Mouse (Mus musculus) G1E (cell line): ENCODE results near the gene Slc35f1. TPM values are rescaled to one million over a fixed set of nuclear protein-coding genes. Genes with fewer than 3 reads are reported as not detected.
"Not testable (repeated sequence)": the region's sequence is repeated elsewhere in the genome, so short reads cannot be mapped to it uniquely, and the experiment has no call there.

Experiments used
- ATAC-seq: 2 replicates; pipeline ENCODE4 v1.8.0; 2016; ENCODE audit warnings: mild to moderate bottlenecking; ENCODE audit not compliant: insufficient number of reproducible peaks, poor library complexity, low FRiP score, severe bottlenecking; ENCODE audit errors: extremely low read depth
- DNase-seq: peaks from one replicate; pipeline ENCODE4 v3.0.0; 2012; ENCODE audit warnings: low spot score
- H3K27me3 ChIP-seq: 2 replicates; pipeline ENCODE4 v1.6.1; 2012; ENCODE audit warnings: mild to moderate bottlenecking, low read length, inconsistent platforms; ENCODE audit not compliant: insufficient read depth
- H3K36me3 ChIP-seq: replicated peaks from 2 replicates; pipeline ENCODE3; 2012; ENCODE audit warnings: mild to moderate bottlenecking, inconsistent platforms
- H3K4me1 ChIP-seq: 2 replicates; pipeline ENCODE4 v1.6.1; 2012; ENCODE audit warnings: low read depth, low read length, inconsistent platforms, mixed read lengths; ENCODE audit not compliant: insufficient read depth
- H3K4me3 ChIP-seq: 2 replicates; pipeline ENCODE4 v1.5.1; 2012; ENCODE audit warnings: low read depth, mild to moderate bottlenecking, inconsistent platforms, low read length, moderate library complexity, mixed read lengths
- H3K9me3 ChIP-seq: replicated peaks from 2 replicates; pipeline ENCODE4 v1.6.1; 2012; ENCODE audit warnings: inconsistent platforms
- CTCF ChIP-seq: IDR thresholded peaks from 2 replicates; pipeline ENCODE4 v1.5.1; 2012; ENCODE audit warnings: low read depth, low read length, inconsistent platforms, mixed read lengths
- GATA1 ChIP-seq: IDR thresholded peaks from 2 replicates; pipeline ENCODE4 v1.6.1; 2012; ENCODE audit warnings: borderline replicate concordance, low read length, inconsistent platforms, mixed read lengths
- GATA2 ChIP-seq: IDR thresholded peaks from 2 replicates; pipeline ENCODE4 v1.6.1; 2012; ENCODE audit warnings: low read depth, low read length, inconsistent platforms, borderline replicate concordance
- POLR2AphosphoS5 ChIP-seq: IDR thresholded peaks from 2 replicates; pipeline ENCODE4 v1.6.1; 2012; ENCODE audit warnings: low read depth, low read length, inconsistent platforms; ENCODE audit not compliant: insufficient replicate concordance
- TAL1 ChIP-seq: conservative IDR thresholded peaks from 2 replicates; pipeline ENCODE4 v1.6.1; 2012; ENCODE audit warnings: low read depth, low read length, inconsistent platforms, mixed read lengths
- polyA plus RNA-seq: library from polyadenylated mRNA; stranded (reverse); fragments of >175 nt; gene quantifications from 2 replicates; pipeline ENCODE4 v1.2.3, GENCODE M21; 2012
- total RNA-seq, 2 experiments: library from RNA; stranded (forward) in 1 of 2; stranded (reverse) in 1 of 2; fragments of 200-1000 nt in 1 of 2; fragments of >200 nt in 1 of 2; fragmentation: Nextera tagmentation in 1 of 2; gene quantifications; 2 replicates each; pipeline ENCODE4 v1.2.3; 2014 to 2017

Slc35f1 gene
- total and polyA plus RNA-seq, 3 experiments, result not detected

GRCm38 (mm10) chr10:52874712-52875111 is 184.4 kb downstream of the Slc35f1 start:
- ATAC-seq (no peak), DNase-seq (no peak)
- H3K4me3 ChIP-seq, result no peak overlapping the region
- no peaks in the 10 kb centered on the region for H3K27me3 ChIP-seq
- no peaks in the 10 kb centered on the region for H3K9me3 ChIP-seq
- TF ChIP-seq GATA1 (no peak), GATA2 (no peak), TAL1 (no peak)
- no peaks in the 10 kb centered on the region for H3K36me3 ChIP-seq
- no peaks in the 10 kb centered on the region for H3K4me1 ChIP-seq

GRCm38 (mm10) chr10:52877263-52878021 is 187.1 kb downstream of the Slc35f1 start:
- DNase-seq (no peak), ATAC-seq (no peak)
- no peaks in the 10 kb centered on the region for H3K27me3 ChIP-seq
- H3K4me1 ChIP-seq, result no peaks in the 10 kb centered on the region
- H3K4me3 ChIP-seq, result no peak overlapping the region
- no peaks in the 10 kb centered on the region for H3K36me3 ChIP-seq
- no peak for TF ChIP-seq GATA2
- no peak for TF ChIP-seq TAL1
- no peak for TF ChIP-seq POLR2AphosphoS5
- TF ChIP-seq CTCF, result no peak
- TF ChIP-seq GATA1, result no peak
- H3K9me3 ChIP-seq, result no peaks in the 10 kb centered on the region

GRCm38 (mm10) chr10:52878093-52878801 is 187.9 kb downstream of the Slc35f1 start:
- no peak for ATAC-seq
- H3K4me3 ChIP-seq, result no peak overlapping the region

GRCm38 (mm10) chr10:52896724-52897123 is 206.4 kb downstream of the Slc35f1 start:
- ATAC-seq, H3K36me3 ChIP-seq, H3K9me3 ChIP-seq, DNase-seq, H3K4me3 ChIP-seq, H3K27me3 ChIP-seq, H3K4me1 ChIP-seq: not testable (repeated sequence)

More at GRCm38 (mm10) chr10:52878093-52878801, 187.9 kb downstream of the Slc35f1 start:
- no peaks in the 10 kb centered on the region for H3K4me1 ChIP-seq
- no peaks in the 10 kb centered on the region for H3K9me3 ChIP-seq
- no peaks in the 10 kb centered on the region for H3K36me3 ChIP-seq
- TF ChIP-seq CTCF, result no peak
- no peak for TF ChIP-seq GATA1
- no peak for TF ChIP-seq TAL1
- H3K27me3 ChIP-seq, result no peaks in the 10 kb centered on the region
- DNase-seq, result no peak

- Histone ChIP-seq H3K4me1 (no peaks in the 10 kb centered on the region), H3K4me3 (no peak overlapping the region), H3K36me3 (no peaks in the 10 kb centered on the region), H3K27me3 (no peaks in the 10 kb centered on the region), H3K9me3 (no peaks in the 10 kb centered on the region)
- DNase-seq (no peak), ATAC-seq (no peak)
- TF ChIP-seq CTCF, result no peak
- no peak for TF ChIP-seq POLR2AphosphoS5
- TF ChIP-seq GATA2, result no peak
- no peak for TF ChIP-seq TAL1
- no peak for TF ChIP-seq GATA1
Observed at GRCm38 (mm10) chr10:52904914-52905313, 214.6 kb downstream of the Slc35f1 start.

- no peak for DNase-seq
- Histone ChIP-seq H3K36me3 (no peaks in the 10 kb centered on the region), H3K4me3 (no peak overlapping the region), H3K4me1 (no peaks in the 10 kb centered on the region), H3K27me3 (no peaks in the 10 kb centered on the region), H3K9me3 (no peaks in the 10 kb centered on the region)
- TF ChIP-seq POLR2AphosphoS5 (no peak), TAL1 (no peak), GATA1 (no peak), CTCF (no peak), GATA2 (no peak)
- ATAC-seq, result no peak
Observed at GRCm38 (mm10) chr10:52911762-52912161, 221.4 kb downstream of the Slc35f1 start.
